Mouse (Mus musculus) neural tube, embryonic 13.5 days (tissue): ENCODE measurements at regions not wholly inside any gene's neighbourhood (a gene's known extent, or its start where the extent isn't known, plus 50 kb on each side); places are given as distances from the start of the nearest gene placed in this dataset.
"Not testable (repeated sequence)": the region's sequence is repeated elsewhere in the genome, so short reads cannot be mapped to it uniquely, and the experiment has no call there.

Source experiments
- ATAC-seq: fragments of 200-750 bp; cut with Nextera tagmentation; 2 replicates; pipeline ENCODE4 v1.8.0; 2017; ENCODE audit warnings: low read depth, mild to moderate bottlenecking, moderate TSS enrichment, moderate library complexity
- H3K27ac ChIP-seq: fragments of 300-500 bp; sonication (generic); replicated peaks from 2 replicates; pipeline ENCODE4 v1.5.1; 2015; ENCODE audit warnings: moderate library complexity, mild to moderate bottlenecking, inconsistent platforms
- H3K27me3 ChIP-seq: fragments of 300-500 bp; sonication (generic); 2 replicates; pipeline ENCODE4 v1.6.1; 2015; ENCODE audit warnings: mild to moderate bottlenecking, inconsistent platforms
- H3K36me3 ChIP-seq: fragments of 300-500 bp; sonication (generic); 2 replicates; pipeline ENCODE4 v1.6.1; 2015; ENCODE audit warnings: mild to moderate bottlenecking, inconsistent platforms
- H3K4me1 ChIP-seq: fragments of 300-500 bp; sonication (generic); replicated peaks from 2 replicates; pipeline ENCODE4 v1.6.1; 2015; ENCODE audit warnings: inconsistent platforms
- H3K4me2 ChIP-seq: fragments of 300-500 bp; sonication (generic); 2 replicates; pipeline ENCODE4 v1.6.1; 2015; ENCODE audit warnings: inconsistent platforms, mild to moderate bottlenecking, moderate library complexity
- H3K4me3 ChIP-seq: fragments of 300-500 bp; sonication (generic); 2 replicates; pipeline ENCODE4 v1.5.1; 2015; ENCODE audit warnings: mild to moderate bottlenecking, inconsistent platforms
- H3K9ac ChIP-seq: fragments of 300-500 bp; sonication (generic); 2 replicates; pipeline ENCODE4 v1.6.1; 2015; ENCODE audit warnings: moderate library complexity, mild to moderate bottlenecking, inconsistent platforms
- H3K9me3 ChIP-seq: fragments of 300-500 bp; sonication (generic); 2 replicates; pipeline ENCODE4 v1.6.1; 2016; ENCODE audit warnings: inconsistent platforms
- WGBS: fragments of 180-500 bp; shearing (Covaris S2); methylation state at CpG from one replicate; pipeline ENCODE4 v1.1.7; 2015; 5-methylcytosine and 5-hydroxymethylcytosine counted together

- ATAC-seq: no peak
- Histone ChIP-seq H3K4me1 (no peaks in the 10 kb centered on the region), H3K4me3 (no peak overlapping the region), H3K27ac (no peak overlapping the region), H3K27me3 (no peaks in the 10 kb centered on the region), H3K9me3 (no peaks in the 10 kb centered on the region), H3K4me2 (no peak overlapping the region), H3K9ac (no peak overlapping the region), H3K36me3 (no peaks in the 10 kb centered on the region)
- 80% methylated on average over 7 of the region's 7 CpGs for WGBS
These were observed 55.2 kb downstream of the Gm12728 start for GRCm38 (mm10) chr4:105844675-105845466.

GRCm38 (mm10) chr4:105845998-105846989, 56.6 kb downstream of the Gm12728 start:
- ATAC-seq: not testable (repeated sequence)

GRCm38 (mm10) chr4:105853086-105853485, 63.4 kb downstream of the Gm12728 start:
- ATAC-seq: no peak
- H3K4me2 ChIP-seq: no peak overlapping the region
- 0 out of 2 replicates have a peak, but pooled peaks cover 2% of the 10 kb centered on the region for H3K9me3 ChIP-seq
- H3K27me3 ChIP-seq: no peaks in the 10 kb centered on the region
- no peak overlapping the region for H3K27ac ChIP-seq
- H3K4me3 ChIP-seq: no peak overlapping the region
- no peaks in the 10 kb centered on the region for H3K36me3 ChIP-seq
- WGBS: 83% methylated on average over 6 of the region's 6 CpGs
- H3K4me1 ChIP-seq: no peaks in the 10 kb centered on the region
- H3K9ac ChIP-seq: no peak overlapping the region

More at GRCm38 (mm10) chr4:105845998-105846989, 56.6 kb downstream of the Gm12728 start:
- H3K27me3 ChIP-seq, H3K4me1 ChIP-seq, H3K36me3 ChIP-seq, H3K4me3 ChIP-seq, H3K4me2 ChIP-seq, H3K9ac ChIP-seq, H3K9me3 ChIP-seq, H3K27ac ChIP-seq: not testable (repeated sequence)
- WGBS: 88% methylated on average over 3 of the region's 3 CpGs

GRCm38 (mm10) chr4:105859052-105859864, 69.6 kb downstream of the Gm12728 start:
- no peaks in the 10 kb centered on the region for H3K27me3 ChIP-seq
- H3K27ac ChIP-seq: no peak overlapping the region
- no peaks in the 10 kb centered on the region for H3K9me3 ChIP-seq
- H3K4me2 ChIP-seq: no peak overlapping the region
- 88% methylated on average over 15 of the region's 15 CpGs for WGBS
- H3K9ac ChIP-seq: no peak overlapping the region
- ATAC-seq: no peak
- H3K4me1 ChIP-seq: no peaks in the 10 kb centered on the region
- no peaks in the 10 kb centered on the region for H3K36me3 ChIP-seq
- H3K4me3 ChIP-seq: no peak overlapping the region

- H3K4me2 ChIP-seq: no peak overlapping the region
- no peak overlapping the region for H3K9ac ChIP-seq
- no peaks in the 10 kb centered on the region for H3K4me1 ChIP-seq
- H3K27me3 ChIP-seq: no peaks in the 10 kb centered on the region
- H3K36me3 ChIP-seq: no peaks in the 10 kb centered on the region
- H3K27ac ChIP-seq: no peak overlapping the region
- ATAC-seq: no peak
- H3K4me3 ChIP-seq: no peak overlapping the region
- no peaks in the 10 kb centered on the region for H3K9me3 ChIP-seq
- WGBS: 68% methylated on average over 11 of the region's 11 CpGs
These were observed 71.4 kb downstream of the Gm12728 start for GRCm38 (mm10) chr4:105860930-105861653.

- Histone ChIP-seq H3K27ac (no peak overlapping the region), H3K36me3 (no peaks in the 10 kb centered on the region)
These were observed 72.0 kb downstream of the Gm12728 start for GRCm38 (mm10) chr4:105861654-105862037.

GRCm38 (mm10) chr4:105870512-105870911, 80.8 kb downstream of the Gm12728 start:
- 76% methylated on average over 3 of the region's 3 CpGs for WGBS
- Histone ChIP-seq H3K4me1 (no peaks in the 10 kb centered on the region), H3K36me3 (no peaks in the 10 kb centered on the region), H3K27me3 (no peaks in the 10 kb centered on the region), H3K9ac (no peak overlapping the region), H3K4me2 (no peak overlapping the region), H3K27ac (no peak overlapping the region), H3K9me3 (no peaks in the 10 kb centered on the region), H3K4me3 (no peak overlapping the region)
- ATAC-seq: no peak

More at GRCm38 (mm10) chr4:105861654-105862037, 72.0 kb downstream of the Gm12728 start:
- Histone ChIP-seq H3K9ac (no peak overlapping the region), H3K4me2 (no peak overlapping the region), H3K4me3 (no peak overlapping the region), H3K27me3 (no peaks in the 10 kb centered on the region), H3K9me3 (no peaks in the 10 kb centered on the region), H3K4me1 (no peaks in the 10 kb centered on the region)
- ATAC-seq: no peak

GRCm38 (mm10) chr4:105877246-105877645, 87.6 kb downstream of the Gm12728 start:
- no peak overlapping the region for H3K4me2 ChIP-seq
- 81% methylated on average over 5 of the region's 5 CpGs for WGBS
- H3K9me3 ChIP-seq: no peaks in the 10 kb centered on the region
- no peak overlapping the region for H3K27ac ChIP-seq
- no peak for ATAC-seq
- H3K36me3 ChIP-seq: no peaks in the 10 kb centered on the region
- H3K4me3 ChIP-seq: no peak overlapping the region
- H3K27me3 ChIP-seq: no peaks in the 10 kb centered on the region
- no peak overlapping the region for H3K9ac ChIP-seq
- no peaks in the 10 kb centered on the region for H3K4me1 ChIP-seq

- H3K4me3 ChIP-seq: no peak overlapping the region
- H3K4me1 ChIP-seq: no peaks in the 10 kb centered on the region
- no peak for ATAC-seq
- H3K27me3 ChIP-seq: no peaks in the 10 kb centered on the region
- H3K9ac ChIP-seq: no peak overlapping the region
- no peak overlapping the region for H3K27ac ChIP-seq
- no peak overlapping the region for H3K4me2 ChIP-seq
- H3K9me3 ChIP-seq: no peaks in the 10 kb centered on the region
- 78% methylated on average over 3 of the region's 3 CpGs for WGBS
- H3K36me3 ChIP-seq: no peaks in the 10 kb centered on the region
These were observed 90.2 kb downstream of the Gm12728 start for GRCm38 (mm10) chr4:105879891-105880290.

- Histone ChIP-seq H3K36me3 (no peaks in the 10 kb centered on the region), H3K4me2 (no peak overlapping the region), H3K4me1 (no peaks in the 10 kb centered on the region), H3K9me3 (no peaks in the 10 kb centered on the region), H3K27ac (no peak overlapping the region), H3K9ac (no peak overlapping the region), H3K4me3 (no peak overlapping the region), H3K27me3 (no peaks in the 10 kb centered on the region)
- 59% methylated on average over 3 of the region's 3 CpGs for WGBS
- ATAC-seq: no peak
These were observed 95.1 kb downstream of the Gm12728 start for GRCm38 (mm10) chr4:105884791-105885190.

GRCm38 (mm10) chr4:105891438-105891837, 101.8 kb downstream of the Gm12728 start:
- no peak for ATAC-seq
- Histone ChIP-seq H3K9me3 (no peaks in the 10 kb centered on the region), H3K4me2 (no peak overlapping the region), H3K36me3 (no peaks in the 10 kb centered on the region), H3K9ac (no peak overlapping the region), H3K4me3 (no peak overlapping the region), H3K4me1 (no peaks in the 10 kb centered on the region), H3K27ac (no peak overlapping the region), H3K27me3 (no peaks in the 10 kb centered on the region)
- WGBS: 94% methylated on average over 4 of the region's 4 CpGs
